Mouse (Mus musculus) CD4-positive, CD25-positive, alpha-beta regulatory T cell, adult 9 weeks (primary cell): ENCODE results near the gene Fbxo9. TPM values are rescaled to one million over a fixed set of nuclear protein-coding genes. Genes with fewer than 3 reads are reported as not detected.

Experiments used
- polyA plus RNA-seq: library from polyadenylated mRNA; unstranded; fragments of 100-300 nt; shearing (Covaris generic); gene quantifications from one replicate; pipeline ENCODE4 v1.2.1, GENCODE M21; 2017

The Fbxo9 gene
- 18.4 TPM for polyA plus RNA-seq

GRCm38 (mm10) chr9:78108796-78109239 is at the start of gene Fbxo9, which contains the start of gene Ick:
Gene Fbxo9, minus strand, starts transcription at chr9:78109065.
Gene Ick, plus strand, starts transcription at chr9:78109192.

GRCm38 (mm10) chr9:78051677-78052076 is 57.2 kb downstream of the Fbxo9 start, which contains the start of gene Gcm1:
Gene Gcm1, plus strand, starts transcription at chr9:78051924.

Other genes starting within 250 kb of the Fbxo9 start
- 201 TPM for gene Elovl5, start 191.7 kb downstream of the Fbxo9 start, polyA plus RNA-seq
- not detected for gene Gcm1, start 57.1 kb downstream of the Fbxo9 start, polyA plus RNA-seq
- 9.5 TPM for gene Ick, start 127 bp upstream of the Fbxo9 start, polyA plus RNA-seq
- gene Gsta4, start 73.7 kb upstream of the Fbxo9 start, polyA plus RNA-seq: 43.4 TPM
- not detected for gene Gsta1, start 121.6 kb upstream of the Fbxo9 start, polyA plus RNA-seq
- not detected for gene Gm3776, start 148.1 kb upstream of the Fbxo9 start, polyA plus RNA-seq
- not detected for gene Gm10639, start 180.9 kb upstream of the Fbxo9 start, polyA plus RNA-seq
- not detected for gene Omt2a, start 205.7 kb upstream of the Fbxo9 start, polyA plus RNA-seq
- gene Omt2b, start 218.5 kb upstream of the Fbxo9 start, polyA plus RNA-seq: not detected
- not detected for gene Gsta2, start 246.7 kb upstream of the Fbxo9 start, polyA plus RNA-seq